Mouse (Mus musculus) C2C12 (cell line): ENCODE results near the gene Map3k1. TPM values are rescaled to one million over a fixed set of nuclear protein-coding genes. Genes with fewer than 3 reads are reported as not detected.

Experiments used
- H3K27me3 ChIP-seq: one replicate; pipeline ENCODE4 v1.6.1; 2011; ENCODE audit not compliant: control insufficient read depth, insufficient read depth, insufficient read length
- H3K36me3 ChIP-seq: one replicate; pipeline ENCODE4 v1.6.1; 2011; ENCODE audit not compliant: control insufficient read depth, insufficient read depth
- H3K4me3 ChIP-seq: one replicate; pipeline ENCODE4 v1.5.1; 2011; ENCODE audit warnings: mild to moderate bottlenecking, control low read depth; ENCODE audit not compliant: poor library complexity, insufficient read depth, severe bottlenecking
- H3K79me2 ChIP-seq: one replicate; pipeline ENCODE4 v1.6.1; 2011; ENCODE audit not compliant: control insufficient read depth, insufficient read depth
- H3K79me3 ChIP-seq: one replicate; pipeline ENCODE4 v1.6.1; 2011; ENCODE audit warnings: low read depth, control low read depth
- H3ac ChIP-seq: one replicate; pipeline ENCODE3; 2011; ENCODE audit warnings: low read depth; ENCODE audit not compliant: control insufficient read depth, insufficient read length
- CEBPB ChIP-seq: IDR thresholded peaks from one replicate; pipeline ENCODE4 v1.6.1; 2011; ENCODE audit warnings: low read depth, mild to moderate bottlenecking, control low read depth, moderate library complexity
- CTCF ChIP-seq: IDR thresholded peaks from one replicate; pipeline ENCODE4 v1.5.1; 2011; ENCODE audit not compliant: control insufficient read depth, insufficient read depth, insufficient read length
- FOSL1 ChIP-seq: IDR thresholded peaks from one replicate; pipeline ENCODE4 v1.8.0; 2011; ENCODE audit warnings: mild to moderate bottlenecking, low read length; ENCODE audit not compliant: poor library complexity, insufficient read depth, severe bottlenecking
- MAX ChIP-seq: IDR thresholded peaks from one replicate; pipeline ENCODE4 v1.6.1; 2011; ENCODE audit warnings: mild to moderate bottlenecking, control low read depth
- MYOD1 ChIP-seq: IDR thresholded peaks from one replicate; pipeline ENCODE4 v1.6.1; 2011; ENCODE audit warnings: low read depth; ENCODE audit not compliant: control insufficient read depth, insufficient read length
- MYOG ChIP-seq: IDR thresholded peaks from one replicate; pipeline ENCODE4 v1.6.1; 2011; ENCODE audit not compliant: control insufficient read depth, insufficient read length; ENCODE audit errors: extremely low read depth
- USF1 ChIP-seq: IDR thresholded peaks from one replicate; pipeline ENCODE4 v1.6.1; 2011; ENCODE audit warnings: low read depth, mild to moderate bottlenecking, control low read depth, moderate library complexity
- polyA plus RNA-seq: library from polyadenylated mRNA; unstranded; fragments of >200 nt; fragmentation: generic; extraction: Trizol; gene quantifications from one replicate; pipeline ENCODE4 v1.2.1, GENCODE M21; 2012; ENCODE audit warnings: missing spikeins

Gene Map3k1
- polyA plus RNA-seq, 1 experiment, result 1.5 TPM

DNA sequence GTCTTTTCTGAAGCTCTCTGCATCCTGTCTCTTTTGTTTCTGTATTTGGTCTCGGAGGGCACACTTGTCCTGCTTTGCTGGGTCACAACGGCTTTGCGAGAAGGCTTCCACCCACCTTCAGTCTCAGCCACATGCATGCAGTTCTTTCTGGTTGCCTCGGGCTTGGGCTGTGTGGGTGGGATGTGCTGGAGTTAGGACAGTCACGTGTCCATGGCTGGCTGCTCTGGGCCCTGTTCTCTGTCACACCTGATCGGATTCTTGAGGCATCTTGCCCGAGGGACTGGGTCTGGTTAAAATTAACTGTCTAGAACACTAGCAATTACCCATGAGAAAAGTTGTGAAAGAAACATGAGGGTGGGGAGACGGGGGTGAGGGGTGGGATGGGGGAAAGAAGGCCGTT is 36.7 kb upstream of the Map3k1 start:
- no peak for TF ChIP-seq FOSL1
- no peak for TF ChIP-seq CTCF
- no peak for TF ChIP-seq MYOD1
- no peak for TF ChIP-seq MYOG
- no peak for TF ChIP-seq USF1
- no peak for TF ChIP-seq MAX
- TF ChIP-seq CEBPB, result no peak

DNA sequence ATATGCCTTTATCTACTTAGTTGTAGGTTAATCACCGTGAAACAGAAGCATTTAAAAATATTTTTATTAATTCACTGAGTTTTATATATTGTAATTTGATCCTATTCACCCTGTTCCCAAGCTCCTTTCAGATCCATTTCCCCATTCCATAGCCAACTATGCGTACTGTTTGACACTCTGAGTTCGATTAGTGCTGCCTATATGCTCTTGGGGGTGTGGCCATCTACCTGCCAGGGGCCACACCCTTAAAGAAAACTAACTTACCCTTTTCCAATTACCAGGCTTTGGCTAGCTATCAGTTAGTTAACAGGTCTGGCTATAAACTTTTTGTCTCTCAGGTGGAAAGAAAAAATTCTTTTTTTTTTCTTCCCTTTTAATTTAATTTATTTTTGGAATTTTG is 35.5 kb upstream of the Map3k1 start:
- Histone ChIP-seq H3ac (no peak overlapping the region), H3K4me3 (no peak overlapping the region), H3K27me3 (no peaks in the 10 kb centered on the region), H3K36me3 (no peaks in the 10 kb centered on the region), H3K79me3 (no peaks in the 10 kb centered on the region), H3K79me2 (no peaks in the 10 kb centered on the region)
- TF ChIP-seq MAX (no peak), MYOD1 (no peak), FOSL1 (no peak), USF1 (no peak), MYOG (no peak), CEBPB (no peak), CTCF (no peak)

More for the DNA sequence above, 36.7 kb upstream of the Map3k1 start:
- no peaks in the 10 kb centered on the region for H3K36me3 ChIP-seq
- no peak overlapping the region for H3ac ChIP-seq
- no peaks in the 10 kb centered on the region for H3K79me2 ChIP-seq
- H3K27me3 ChIP-seq, result no peaks in the 10 kb centered on the region
- H3K4me3 ChIP-seq, result no peak overlapping the region
- H3K79me3 ChIP-seq, result no peaks in the 10 kb centered on the region

DNA sequence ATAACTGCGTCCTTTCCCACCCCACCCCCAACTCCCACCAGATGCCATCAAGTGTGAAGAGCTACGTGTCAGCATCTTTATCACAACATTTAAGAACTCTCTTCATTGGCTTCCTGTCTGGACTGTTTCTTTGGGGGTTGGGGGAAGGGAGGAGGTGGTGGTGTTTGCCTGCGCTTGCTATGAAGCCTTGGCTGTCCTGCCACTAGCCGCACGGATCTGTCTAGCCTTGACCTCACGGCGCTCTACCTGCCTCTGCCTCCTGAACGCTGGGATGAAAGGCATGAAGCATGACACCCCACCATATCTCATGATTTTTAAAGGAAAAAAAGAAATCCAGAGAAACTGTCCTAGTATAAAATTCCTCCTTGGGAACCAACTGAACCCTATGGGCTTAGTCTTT is 27.0 kb upstream of the Map3k1 start:
- Histone ChIP-seq H3K79me2 (no peaks in the 10 kb centered on the region), H3K79me3 (no peaks in the 10 kb centered on the region), H3K36me3 (no peaks in the 10 kb centered on the region), H3K4me3 (no peak overlapping the region), H3K27me3 (no peaks in the 10 kb centered on the region), H3ac (no peak overlapping the region)
- no peak for TF ChIP-seq MYOD1
- TF ChIP-seq FOSL1, result no peak
- TF ChIP-seq MYOG, result no peak
- TF ChIP-seq CEBPB, result no peak
- no peak for TF ChIP-seq CTCF
- TF ChIP-seq MAX, result no peak
- TF ChIP-seq USF1, result no peak

DNA sequence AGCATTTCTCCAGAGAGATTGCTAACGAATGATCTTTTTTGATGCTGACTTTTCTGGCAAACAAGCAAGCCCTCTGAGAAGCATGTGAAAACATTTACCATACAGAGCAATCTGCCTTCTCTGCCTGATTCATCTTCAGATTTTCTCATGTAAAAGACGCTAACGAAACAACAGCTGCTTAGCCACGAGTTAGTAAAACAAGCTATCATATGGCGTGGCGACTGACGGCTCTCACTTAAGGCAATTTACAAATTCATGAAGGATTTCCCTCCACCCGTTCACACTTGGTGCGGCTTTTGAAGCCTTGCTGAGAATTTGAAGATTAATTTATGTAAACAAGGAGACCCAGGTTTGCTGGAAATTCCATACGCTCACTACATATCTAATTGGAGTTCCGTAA is 25.8 kb upstream of the Map3k1 start:
- Histone ChIP-seq H3K79me3 (no peaks in the 10 kb centered on the region), H3K27me3 (no peaks in the 10 kb centered on the region), H3K36me3 (no peaks in the 10 kb centered on the region), H3K79me2 (no peaks in the 10 kb centered on the region), H3ac (no peak overlapping the region), H3K4me3 (no peak overlapping the region)
- TF ChIP-seq USF1, result no peak
- TF ChIP-seq FOSL1, result no peak
- TF ChIP-seq CEBPB, result no peak
- TF ChIP-seq MAX, result no peak
- no peak for TF ChIP-seq MYOG
- no peak for TF ChIP-seq MYOD1
- no peak for TF ChIP-seq CTCF

DNA sequence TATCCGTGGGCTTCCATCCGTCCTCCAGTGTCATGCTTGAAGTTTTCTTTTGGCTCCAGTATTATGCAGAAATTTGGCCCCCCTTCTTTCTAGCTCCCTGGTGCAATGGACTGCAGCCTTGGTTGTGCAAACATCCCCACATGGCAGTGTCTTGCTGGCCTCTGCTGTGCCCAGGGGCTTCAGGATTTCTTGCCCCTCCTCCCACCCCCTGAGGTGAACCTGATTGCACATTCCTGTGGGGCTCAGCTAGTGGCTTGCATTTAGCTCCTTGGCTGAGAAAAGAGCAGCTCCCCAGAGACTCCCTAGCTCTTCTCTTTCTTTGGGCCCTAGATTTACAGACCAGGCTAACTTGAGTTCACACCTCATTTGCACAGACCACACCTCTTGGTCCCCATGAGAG is 20.7 kb upstream of the Map3k1 start:
- no peak for TF ChIP-seq MAX
- TF ChIP-seq MYOG, result no peak
- TF ChIP-seq CEBPB, result no peak
- no peak for TF ChIP-seq USF1
- no peak for TF ChIP-seq CTCF
- TF ChIP-seq FOSL1, result no peak
- TF ChIP-seq MYOD1, result no peak
- no peaks in the 10 kb centered on the region for H3K27me3 ChIP-seq
- no peaks in the 10 kb centered on the region for H3K79me3 ChIP-seq
- H3K36me3 ChIP-seq, result no peaks in the 10 kb centered on the region
- H3K4me3 ChIP-seq, result no peak overlapping the region
- no peak overlapping the region for H3ac ChIP-seq
- no peaks in the 10 kb centered on the region for H3K79me2 ChIP-seq

DNA sequence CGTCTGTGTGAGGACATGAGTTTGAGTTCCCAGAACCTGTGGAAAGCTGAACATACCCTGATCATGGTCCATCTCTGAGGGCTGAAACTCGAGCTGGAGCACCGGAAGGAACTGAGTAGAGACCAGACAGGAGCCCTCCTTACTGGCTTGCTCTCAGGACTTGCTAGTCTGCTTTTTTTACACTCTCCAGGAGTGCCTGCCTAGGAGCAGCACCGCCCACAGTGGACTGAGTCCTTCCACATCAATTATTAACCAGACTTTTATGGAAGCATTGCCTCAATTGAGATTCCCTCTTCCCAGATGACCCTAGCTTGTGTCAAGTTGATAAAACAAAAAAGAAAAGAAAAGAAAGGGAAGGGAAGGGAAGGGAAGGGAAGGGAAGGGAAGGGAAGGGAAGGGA is 18.7 kb upstream of the Map3k1 start:
- TF ChIP-seq FOSL1, result no peak
- TF ChIP-seq CTCF, result no peak
- TF ChIP-seq MYOD1, result no peak
- TF ChIP-seq CEBPB, result no peak
- TF ChIP-seq MYOG, result no peak
- TF ChIP-seq USF1, result no peak
- no peak for TF ChIP-seq MAX
- Histone ChIP-seq H3K79me3 (no peaks in the 10 kb centered on the region), H3K4me3 (no peak overlapping the region), H3K79me2 (no peaks in the 10 kb centered on the region), H3ac (no peak overlapping the region), H3K36me3 (no peaks in the 10 kb centered on the region), H3K27me3 (no peaks in the 10 kb centered on the region)

DNA sequence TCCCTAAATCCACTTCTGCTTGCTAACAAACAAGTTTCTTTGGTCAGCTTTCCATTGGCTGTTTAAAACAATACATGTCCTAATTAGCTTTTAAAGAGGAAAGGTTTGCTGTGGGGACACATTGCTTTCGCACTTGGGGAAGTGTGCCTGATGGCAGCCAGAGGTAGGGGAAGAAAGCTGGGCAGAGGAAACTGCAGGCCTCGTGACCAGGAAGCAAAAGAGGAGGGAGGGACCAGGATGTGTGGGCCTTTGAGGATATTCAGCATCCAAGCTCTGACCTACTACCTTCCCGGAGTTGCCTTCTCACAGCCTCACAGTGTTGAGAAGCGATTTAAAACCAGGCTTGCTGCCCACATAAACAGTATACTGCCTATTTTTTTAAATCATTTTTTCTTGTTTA is 15.4 kb upstream of the Map3k1 start:
- Histone ChIP-seq H3K36me3 (no peaks in the 10 kb centered on the region), H3K4me3 (no peak overlapping the region), H3K79me2 (no peaks in the 10 kb centered on the region), H3K27me3 (no peaks in the 10 kb centered on the region), H3ac (no peak overlapping the region), H3K79me3 (no peaks in the 10 kb centered on the region)
- TF ChIP-seq CEBPB (no peak), MYOG (no peak), USF1 (no peak), MAX (no peak), CTCF (no peak), FOSL1 (no peak), MYOD1 (no peak)
